Mouse (Mus musculus) adrenal gland, adult 8-10 months (tissue): Measurements from ENCODE around the gene Phf24. TPM values are rescaled to one million over a fixed set of nuclear protein-coding genes. Genes with fewer than 3 reads are reported as not detected.
"Not testable (repeated sequence)": the region's sequence is repeated elsewhere in the genome, so short reads cannot be mapped to it uniquely, and the experiment has no call there.

ENCODE experiments used
- DNase-seq: peaks from one replicate; pipeline ENCODE4 v3.0.0; 2022
- total RNA-seq, 4 experiments: library from RNA; stranded (reverse); gene quantifications; 2 replicates each; pipeline ENCODE4 v1.2.4; 2022

Gene Phf24
- total RNA-seq, 4 experiments from 2014 or later, result 3.1 to 4.5 (median 3.8) TPM

DNA sequence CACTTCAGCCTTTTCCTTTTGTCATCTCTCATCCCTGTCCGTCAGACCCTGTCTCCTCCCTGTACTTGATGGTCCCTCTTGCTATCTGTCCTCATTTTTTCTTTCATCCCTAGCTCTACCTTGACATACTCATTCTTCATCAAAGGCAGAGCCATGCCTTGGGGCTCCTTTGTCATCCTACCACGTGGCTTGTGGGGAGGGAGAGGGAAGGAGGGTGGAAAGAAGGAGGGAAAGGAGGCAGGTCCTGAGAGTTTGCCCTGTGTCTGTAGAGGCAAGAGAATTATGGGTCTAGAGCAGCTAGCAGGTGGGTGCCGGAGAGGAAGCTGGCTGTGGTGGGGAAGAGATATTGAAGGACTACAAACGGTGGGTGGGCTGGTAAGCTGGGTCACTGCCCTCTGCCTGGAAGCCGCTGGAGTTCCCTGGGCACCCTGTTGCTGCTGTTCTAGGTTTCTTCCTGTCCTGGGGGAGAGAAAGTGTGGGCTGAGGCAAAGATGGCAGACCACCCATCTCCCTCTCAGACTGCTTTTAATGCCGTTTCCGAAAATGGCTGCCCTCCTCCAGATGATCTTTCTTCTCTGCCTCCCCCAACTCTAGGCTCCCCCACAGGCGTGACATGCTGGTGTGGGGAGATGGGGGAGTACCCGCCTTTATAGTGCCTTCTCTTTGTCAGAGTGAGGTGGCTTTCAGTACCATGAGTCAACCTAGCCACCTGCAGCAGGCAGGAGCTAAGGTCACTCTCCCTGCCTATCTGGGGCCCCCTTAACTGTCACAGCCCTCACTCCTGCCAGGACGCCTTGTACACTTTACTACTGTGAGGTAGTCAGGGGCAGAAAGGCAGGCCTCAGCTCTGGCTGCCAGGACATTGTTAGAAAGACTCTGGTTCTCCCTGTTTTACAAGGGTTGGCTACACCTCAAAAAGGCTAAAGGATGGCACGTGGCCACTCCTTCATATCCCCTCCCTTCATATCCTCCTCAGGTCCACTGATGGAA is 35.0 kb downstream of the Phf24 start:
- DNase-seq, result no peak

DNA sequence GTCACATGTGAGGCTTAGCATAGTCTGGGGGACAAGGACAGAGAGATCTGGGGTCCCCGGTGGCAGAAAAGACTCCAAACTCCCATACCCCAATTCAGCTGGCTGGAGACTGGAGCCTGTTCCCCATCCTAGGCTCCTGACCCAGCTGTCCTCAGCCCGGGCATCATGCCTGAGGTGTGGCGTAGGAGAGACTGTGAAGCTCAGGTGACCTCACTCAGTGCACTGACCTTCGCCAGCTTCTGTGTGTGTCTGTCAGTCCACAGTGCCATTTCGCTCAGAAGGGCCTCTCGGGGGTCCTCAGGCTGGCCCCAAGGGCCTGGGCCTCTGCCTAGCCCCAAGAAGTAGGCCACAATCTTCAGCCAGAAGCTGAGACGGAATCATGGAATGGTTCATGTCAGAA is 36.1 kb downstream of the Phf24 start:
- DNase-seq, result no peak

DNA sequence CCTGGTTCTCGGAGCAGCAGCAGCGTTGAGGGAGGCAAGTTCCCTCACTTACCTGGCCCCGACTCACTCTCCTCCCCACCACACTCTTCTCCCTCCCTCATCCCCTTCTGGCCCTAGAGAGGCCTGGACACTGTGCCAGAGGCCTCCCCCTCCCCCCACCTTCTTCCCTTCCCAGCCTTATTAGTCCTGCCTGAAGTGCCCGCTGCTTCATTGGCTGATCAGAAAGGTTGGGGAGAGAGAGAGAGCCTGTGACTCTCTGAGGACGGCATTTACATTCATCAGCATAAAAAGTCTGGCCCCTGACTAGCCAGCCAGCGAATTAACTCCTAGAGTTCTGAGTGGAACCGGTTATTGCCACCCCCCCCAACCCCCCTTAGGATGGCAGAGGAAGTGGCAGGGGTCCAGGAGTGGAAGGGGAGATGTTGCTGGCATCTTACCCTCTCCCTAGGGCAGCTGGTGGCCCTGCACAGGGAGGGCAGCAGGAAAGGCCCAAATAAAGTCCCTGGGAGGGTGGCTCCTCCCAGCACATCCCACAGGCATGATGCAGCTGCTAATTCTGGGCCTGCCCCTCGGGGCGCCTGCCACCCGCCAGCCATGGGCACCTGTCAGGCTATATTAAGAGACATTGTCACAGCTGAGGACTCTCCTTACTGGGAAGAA is 37.1 kb downstream of the Phf24 start:
- no peak for DNase-seq

DNA sequence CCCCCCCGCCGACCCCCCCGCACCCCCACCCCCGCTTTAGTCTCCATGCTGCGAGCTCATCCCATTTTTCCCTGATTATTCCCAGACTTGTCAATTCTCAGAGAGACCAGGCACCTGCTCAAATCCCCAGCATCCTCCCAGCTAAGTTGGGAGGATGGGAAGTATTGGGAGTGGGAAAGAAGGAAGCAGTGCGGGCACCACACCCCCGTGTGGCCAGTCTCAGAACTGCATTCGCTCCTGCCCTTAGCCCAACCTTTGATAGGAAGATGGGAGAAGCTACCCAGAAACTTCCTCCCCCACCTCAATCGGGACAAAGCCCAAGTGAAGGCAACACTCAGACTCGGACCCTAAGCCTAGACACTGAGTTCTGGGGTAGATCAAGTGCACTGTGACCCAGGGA is 37.8 kb downstream of the Phf24 start:
- DNase-seq, result no peak

DNA sequence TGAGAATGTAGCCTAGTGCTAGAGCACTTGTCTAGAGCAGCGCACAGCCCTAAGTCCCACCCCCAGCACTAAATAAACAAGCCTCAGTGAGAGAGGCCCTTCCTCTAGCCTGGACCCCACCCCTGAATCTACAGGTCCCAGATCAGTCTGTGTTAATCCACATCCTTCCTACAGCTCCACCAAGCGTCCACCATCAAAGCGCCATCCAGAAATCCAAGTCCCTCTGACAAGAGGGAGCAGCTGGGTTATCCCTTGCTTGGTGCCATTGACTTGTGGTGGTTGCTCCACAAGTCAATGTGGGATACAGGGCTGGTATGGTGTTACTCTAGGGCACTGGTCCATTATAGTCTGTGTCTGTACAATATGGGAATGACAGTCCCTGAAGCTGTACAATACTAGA is 38.7 kb downstream of the Phf24 start:
- no peak for DNase-seq

DNA sequence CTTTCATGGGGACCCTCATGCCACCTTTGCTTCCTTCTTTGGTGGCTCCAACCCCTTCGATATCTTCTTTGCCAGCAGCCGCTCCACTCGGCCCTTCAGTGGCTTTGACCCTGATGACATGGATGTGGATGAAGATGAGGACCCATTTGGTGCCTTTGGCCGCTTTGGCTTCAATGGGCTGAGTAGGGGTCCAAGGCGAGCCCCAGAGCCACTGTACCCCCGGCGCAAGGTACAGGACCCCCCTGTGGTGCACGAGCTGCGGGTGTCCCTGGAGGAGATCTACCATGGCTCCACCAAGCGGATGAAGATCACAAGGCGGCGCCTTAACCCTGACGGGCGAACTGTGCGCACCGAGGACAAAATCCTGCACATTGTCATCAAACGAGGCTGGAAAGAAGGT is 40.1 kb downstream of the Phf24 start:
- no peak for DNase-seq

DNA sequence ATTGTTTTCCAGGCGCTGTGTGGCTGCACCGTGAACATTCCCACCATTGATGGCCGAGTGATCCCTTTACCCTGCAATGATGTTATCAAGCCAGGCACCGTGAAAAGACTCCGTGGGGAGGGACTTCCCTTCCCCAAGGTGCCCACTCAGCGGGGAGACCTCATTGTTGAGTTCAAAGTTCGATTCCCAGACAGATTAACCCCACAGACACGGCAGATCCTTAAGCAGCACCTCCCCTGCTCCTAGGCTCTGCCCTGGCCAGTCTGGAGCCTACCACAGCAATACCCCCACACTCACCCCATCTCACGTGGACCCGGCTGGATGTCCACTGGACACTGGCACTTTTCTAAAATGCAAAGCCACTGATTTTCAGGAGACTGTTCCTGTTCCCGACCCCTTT is 40.8 kb downstream of the Phf24 start:
- DNase-seq, result no peak

DNA sequence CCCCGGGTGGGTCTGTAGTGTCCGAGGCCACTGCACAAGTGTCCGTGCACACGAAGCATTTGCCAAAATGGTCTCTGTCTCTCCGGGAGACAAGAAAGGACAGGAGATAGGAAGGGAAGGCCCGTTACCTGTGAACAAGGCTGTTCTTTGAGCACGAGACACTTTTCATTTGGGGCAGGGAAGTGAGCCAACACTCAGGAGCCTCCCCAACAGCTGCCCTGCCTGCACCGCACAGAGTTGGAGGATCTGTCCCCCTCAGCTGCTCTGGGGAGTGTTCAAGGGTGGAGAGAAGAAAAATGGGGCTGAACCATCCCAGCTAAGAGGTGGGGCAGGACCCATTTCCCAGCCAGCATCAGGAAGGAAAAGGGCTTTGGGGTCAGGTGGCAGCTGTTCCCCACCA is 41.5 kb downstream of the Phf24 start:
- no peak for DNase-seq

DNA sequence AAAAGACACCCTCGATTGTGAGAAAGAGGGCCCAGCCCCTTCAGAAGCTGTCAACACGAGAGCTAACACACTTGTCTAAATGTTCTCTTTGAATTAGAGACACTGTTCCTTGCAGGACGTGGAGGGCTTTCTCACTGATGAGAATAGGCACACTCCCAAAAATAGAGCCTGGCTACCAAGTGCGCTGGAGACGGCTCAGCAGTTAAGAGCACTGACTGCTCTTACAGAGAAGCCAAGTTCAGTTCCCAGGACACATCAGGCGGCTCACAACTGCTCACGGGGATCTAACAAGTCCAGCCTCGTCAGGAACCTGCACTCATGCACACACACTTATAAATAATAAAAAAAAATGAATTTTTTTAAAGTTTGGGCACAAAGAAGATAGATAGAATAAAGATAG is 42.5 kb downstream of the Phf24 start:
- DNase-seq, result no peak

DNA sequence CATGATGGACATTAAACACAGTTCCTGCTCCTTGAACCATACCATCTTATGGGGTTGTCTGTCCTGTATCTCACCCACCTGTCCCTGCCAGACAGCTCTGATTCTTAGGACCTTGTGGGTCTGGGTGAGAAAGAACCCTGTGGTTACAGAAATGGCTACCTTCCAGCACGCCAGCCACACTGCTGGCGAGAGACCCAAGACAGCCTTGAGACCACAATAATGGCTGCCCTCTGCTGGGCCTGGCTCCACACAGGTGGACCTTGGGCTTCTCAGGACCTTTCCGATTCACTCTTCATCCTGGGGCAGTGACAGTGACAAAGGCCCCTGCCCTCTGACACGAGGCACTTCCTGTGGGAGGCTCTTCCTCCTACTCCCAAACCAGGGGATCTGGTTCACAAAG is 42.9 kb downstream of the Phf24 start:
- no peak for DNase-seq

DNA sequence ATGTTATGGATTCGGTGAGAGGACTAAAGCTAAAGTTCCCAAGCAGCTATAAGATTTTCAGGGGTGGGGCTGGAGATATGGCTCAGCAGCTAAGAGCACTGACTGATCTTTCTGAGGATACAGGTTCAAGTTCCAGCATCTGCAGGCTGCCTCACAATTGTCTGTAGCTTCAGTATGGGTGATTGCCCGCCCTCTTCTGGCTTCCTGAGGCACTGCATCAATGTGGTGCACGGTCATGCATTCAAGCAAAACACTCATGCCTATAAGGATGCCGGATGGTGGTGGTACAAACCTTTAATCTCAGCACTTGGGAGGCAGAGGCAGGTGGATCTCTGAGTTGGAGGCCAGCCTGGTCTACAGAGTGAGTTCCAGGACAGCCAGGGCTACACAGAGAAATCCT is 45.1 kb downstream of the Phf24 start:
- DNase-seq, result no peak

DNA sequence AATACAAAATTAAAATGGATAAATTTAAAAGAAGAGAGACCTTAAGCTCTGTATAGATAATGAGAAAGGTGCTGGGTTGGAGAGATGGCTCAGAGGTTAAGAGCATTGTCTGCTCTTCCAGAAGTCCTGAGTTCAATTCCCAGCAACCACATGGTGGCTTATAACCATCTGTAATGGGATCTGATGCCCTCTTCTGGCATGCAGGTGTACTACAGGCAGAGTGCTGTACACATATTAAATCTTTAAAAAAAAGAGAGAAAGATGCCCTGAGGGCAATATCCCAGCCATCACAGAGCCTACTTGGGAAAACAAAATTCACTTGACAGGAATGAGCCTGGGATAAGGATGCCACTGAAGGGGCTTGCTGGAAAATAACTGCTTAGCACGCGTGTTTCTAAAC is 47.0 kb downstream of the Phf24 start:
- no peak for DNase-seq

DNA sequence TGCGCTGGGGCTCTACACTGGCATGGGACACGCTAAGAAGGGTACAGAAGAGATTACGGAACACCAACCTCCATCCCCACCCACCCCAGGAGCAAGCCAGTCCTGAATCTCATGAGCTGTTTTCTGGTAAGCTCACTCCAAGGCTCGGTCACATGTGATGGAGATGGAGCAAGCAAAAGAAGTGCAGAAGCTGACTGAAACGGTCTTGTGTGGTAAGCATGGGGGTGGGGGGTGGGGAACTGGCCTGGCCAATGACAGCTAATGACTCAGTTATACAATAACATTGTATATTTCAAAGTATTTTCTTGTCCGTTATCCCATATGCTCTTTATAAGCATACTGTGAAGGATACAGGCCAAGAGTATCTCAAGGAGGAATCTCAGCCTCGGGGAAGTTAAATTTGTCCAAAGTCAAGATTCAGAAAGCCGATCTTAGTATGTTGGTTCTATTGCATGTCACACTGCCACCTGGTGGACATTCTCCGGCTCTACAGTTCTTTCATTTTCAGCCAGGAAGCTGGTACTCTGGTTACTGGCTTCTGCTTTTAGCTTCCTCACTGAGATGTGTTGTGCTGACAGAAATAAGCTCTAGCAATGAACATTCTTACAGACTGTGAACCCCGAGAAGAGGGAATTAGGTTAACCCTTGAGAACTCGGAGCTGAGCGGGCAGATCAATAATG is 48.7 kb downstream of the Phf24 start:
- no peak for DNase-seq

DNA sequence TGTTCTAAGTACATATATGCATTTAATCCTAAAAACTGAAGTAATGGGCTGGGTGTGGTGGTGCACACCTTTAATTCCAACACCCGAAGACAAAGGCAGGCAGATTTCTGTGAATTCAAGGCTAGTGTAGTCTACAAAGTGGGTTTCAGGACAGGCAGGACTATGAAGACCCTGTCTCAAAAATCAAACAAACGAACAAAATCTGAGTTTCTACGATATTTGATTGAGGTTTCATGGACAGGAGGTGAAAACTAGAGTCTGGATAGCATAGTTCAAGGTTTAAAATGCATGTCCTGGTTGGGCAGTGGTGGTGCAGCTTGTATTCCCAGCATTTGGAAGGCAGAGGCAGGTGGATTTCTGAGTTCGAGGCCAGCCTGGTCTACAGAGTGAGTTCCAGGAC is 52.8 kb downstream of the Phf24 start, which contains the start of gene 1700022I11Rik:
1700022I11Rik (plus strand) TSS at position 301 of the 400 bp plus-strand sequence.
- no peak for DNase-seq

DNA sequence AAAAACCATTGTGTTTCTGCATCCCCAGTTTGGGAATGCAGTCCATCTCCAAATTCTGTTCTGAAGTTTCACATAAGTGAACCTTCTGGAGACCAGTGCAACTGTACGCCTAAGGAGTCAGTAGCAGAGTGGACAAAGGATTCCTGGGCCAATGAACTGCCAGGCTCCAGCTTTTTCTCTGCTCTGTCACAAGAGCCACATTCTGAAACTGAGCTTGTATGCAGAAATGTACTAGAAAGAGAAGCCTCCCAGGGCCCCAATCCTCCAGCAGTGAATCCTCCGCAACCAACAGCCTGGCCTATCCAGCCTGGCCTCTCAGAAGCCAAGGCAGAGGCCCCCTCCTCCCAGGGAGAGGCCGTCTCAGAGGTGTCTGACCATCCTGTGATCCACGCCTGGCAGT is 56.5 kb downstream of the Phf24 start:
- DNase-seq, result no peak

DNA sequence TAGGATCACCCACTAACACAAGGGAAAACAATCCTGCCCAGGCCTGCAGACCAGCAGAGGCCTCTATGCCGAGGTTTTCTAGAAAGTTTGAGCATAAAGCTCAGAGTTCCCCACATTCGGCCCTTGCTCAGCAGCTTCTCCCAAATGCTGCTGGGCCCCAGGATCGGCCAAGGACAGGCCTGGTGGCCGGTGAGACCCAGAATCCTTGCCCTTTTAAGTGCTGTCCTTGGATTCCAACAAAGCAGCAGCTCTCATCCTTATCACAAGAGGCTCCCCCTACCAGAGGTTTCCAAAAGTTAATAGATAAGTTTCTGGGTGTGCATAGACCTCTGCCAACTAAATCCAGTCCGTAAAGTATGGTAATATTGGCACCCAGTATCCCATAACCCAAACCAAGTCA is 57.4 kb downstream of the Phf24 start:
- DNase-seq, result no peak

DNA sequence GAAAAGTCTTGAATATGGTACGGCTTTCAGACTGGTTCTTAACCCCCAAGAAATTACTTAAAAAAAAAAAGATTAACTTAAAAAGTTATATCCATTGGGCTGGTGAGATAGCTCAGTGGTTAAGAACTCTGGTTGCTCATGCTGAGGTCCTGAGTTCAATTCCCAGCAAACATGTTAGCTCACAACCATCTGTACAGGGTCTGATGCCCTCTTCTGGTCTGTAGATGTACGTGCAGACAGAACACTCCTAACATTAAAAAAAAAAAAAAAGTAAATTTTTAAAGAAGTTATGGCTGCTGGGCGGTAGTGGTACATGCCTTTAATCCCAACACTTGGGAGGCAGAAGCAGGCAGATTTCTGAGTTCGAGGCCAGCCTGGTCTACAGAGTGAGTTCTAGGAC is 61.6 kb downstream of the Phf24 start:
- DNase-seq, result no peak

DNA sequence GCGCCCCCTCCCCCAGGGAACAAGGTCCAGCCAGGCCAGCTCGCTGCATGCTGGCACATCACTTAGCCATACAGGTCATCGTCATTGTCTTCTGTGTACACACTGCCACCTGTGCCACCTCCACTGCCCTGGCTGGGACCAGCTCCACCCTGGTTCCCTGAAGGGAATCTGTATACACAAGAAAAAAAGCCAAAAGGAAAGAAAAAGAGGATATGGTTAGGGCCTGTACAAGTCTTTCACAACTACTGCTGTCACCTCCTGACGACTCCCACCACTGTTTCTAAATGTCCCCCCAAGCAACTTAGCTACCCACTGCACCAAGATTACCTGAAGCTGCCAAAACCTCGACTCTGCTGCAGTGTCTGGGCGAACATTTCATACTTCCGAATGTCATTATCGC is 64.0 kb downstream of the Phf24 start:
- DNase-seq, result not testable (repeated sequence)

DNA sequence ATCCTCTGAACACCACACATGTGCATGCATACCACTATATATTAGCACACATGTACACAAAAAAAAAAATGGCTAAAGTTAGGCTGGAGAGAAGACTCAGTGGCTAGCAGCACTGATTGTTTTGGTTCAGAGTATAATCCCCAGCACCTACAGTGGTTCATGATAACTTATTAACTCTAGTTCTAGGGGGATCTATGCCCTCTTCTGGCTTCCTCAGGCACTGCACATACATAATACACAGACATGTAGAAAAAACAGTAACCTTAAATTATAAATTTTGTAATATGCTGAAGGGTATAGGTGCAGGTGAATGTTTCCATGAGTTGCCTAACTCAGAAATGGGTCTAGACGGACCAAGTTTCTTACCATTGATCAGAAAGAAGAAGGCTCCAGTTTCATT is 71.8 kb downstream of the Phf24 start:
- no peak for DNase-seq
